Mouse (Mus musculus) small intestine, adult 2 months (tissue): ENCODE measurements around the gene Hist1h4b. TPM values are rescaled to one million over a fixed set of nuclear protein-coding genes. Genes with fewer than 3 reads are reported as not detected.
A peak's percentile ranks its signal among the peaks of the same experiment; 100 is the strongest.

Source experiments
- H3K27ac ChIP-seq: fragments of 200-500 bp; 2 replicates; pipeline ENCODE4 v1.5.1; 2012; ENCODE audit warnings: low read depth, low read length, control low read depth, inconsistent platforms; ENCODE audit not compliant: insufficient read depth
- H3K27me3 ChIP-seq: fragments of 200-500 bp; 2 replicates; pipeline ENCODE4 v1.6.1; 2012; ENCODE audit warnings: mild to moderate bottlenecking, moderate library complexity, low read length, inconsistent platforms; ENCODE audit not compliant: control insufficient read depth, insufficient read depth
- H3K36me3 ChIP-seq: fragments of 200-500 bp; 2 replicates; pipeline ENCODE4 v1.6.1; 2012; ENCODE audit warnings: mild to moderate bottlenecking, low read length, control low read depth, inconsistent platforms; ENCODE audit not compliant: control insufficient read depth, insufficient read depth
- H3K4me1 ChIP-seq: fragments of 200-500 bp; 2 replicates; pipeline ENCODE4 v1.6.1; 2012; ENCODE audit warnings: low read length, inconsistent platforms, mixed read lengths; ENCODE audit not compliant: control insufficient read depth, insufficient read depth, insufficient read length
- H3K4me3 ChIP-seq: fragments of 200-500 bp; 2 replicates; pipeline ENCODE4 v1.5.1; 2012; ENCODE audit warnings: low read depth, mild to moderate bottlenecking, control low read depth, inconsistent platforms, low read length, moderate library complexity
- CTCF ChIP-seq: fragments of 200-500 bp; IDR thresholded peaks from 2 replicates; pipeline ENCODE4 v1.5.1; 2012; ENCODE audit warnings: low read depth, mild to moderate bottlenecking, control low read depth, inconsistent platforms, low read length, moderate library complexity, mixed read lengths; ENCODE audit not compliant: insufficient replicate concordance, insufficient read length; ENCODE audit errors: extremely low read depth
- POLR2A ChIP-seq: fragments of 200-500 bp; IDR thresholded peaks from 2 replicates; pipeline ENCODE4 v1.6.1; 2012; ENCODE audit warnings: low read depth, mild to moderate bottlenecking, control low read depth, inconsistent platforms, low read length, moderate library complexity
- WGBS: fragments of 180-500 bp; shearing (Covaris S2); methylation state at CpG from one replicate; pipeline ENCODE4 v1.1.7; 2018; 5-methylcytosine and 5-hydroxymethylcytosine counted together
- polyA plus RNA-seq: library from polyadenylated mRNA; depleted of rRNA; stranded (reverse); fragments of >200 nt; gene quantifications from 2 replicates; pipeline ENCODE4 v1.2.3, GENCODE M21; 2012; rRNA removed

Gene Hist1h4b
- polyA plus RNA-seq, result 17.0 and 25.9 TPM in 2 replicates

DNA sequence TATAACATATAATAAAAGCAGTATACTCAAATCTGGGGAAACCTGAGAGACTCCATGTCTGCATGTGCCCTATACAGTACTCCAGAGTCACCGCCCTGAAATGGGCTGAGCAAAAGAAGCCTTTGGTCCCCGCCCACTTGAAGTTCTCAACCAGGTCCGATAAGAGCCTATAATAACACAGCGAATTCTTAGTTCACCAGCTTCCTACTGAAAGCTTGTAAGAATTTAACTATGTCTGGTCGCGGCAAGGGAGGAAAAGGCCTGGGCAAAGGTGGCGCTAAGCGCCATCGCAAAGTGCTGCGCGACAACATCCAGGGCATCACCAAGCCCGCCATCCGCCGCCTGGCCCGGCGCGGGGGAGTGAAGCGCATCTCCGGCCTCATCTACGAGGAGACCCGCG lies at the start of gene Hist1h4b:
Gene Hist1h4b (plus strand): TSS at position 224 of the 400 bp plus-strand sequence.
- TF ChIP-seq CTCF (no peak), POLR2A (peak; percentile 86)
- Histone ChIP-seq H3K36me3 (no peaks in the 10 kb centered on the region), H3K27me3 (no peaks in the 10 kb centered on the region), H3K4me1 (peaks cover 9% of the 10 kb centered on the region; the same call in 1 of the 2 replicates), H3K27ac (peak within 1 kb of the TSS; percentile 82), H3K4me3 (peak within 1 kb of the TSS; percentile 64)
- under 1% methylated on average over 22 of the region's 22 CpGs for WGBS

DNA sequence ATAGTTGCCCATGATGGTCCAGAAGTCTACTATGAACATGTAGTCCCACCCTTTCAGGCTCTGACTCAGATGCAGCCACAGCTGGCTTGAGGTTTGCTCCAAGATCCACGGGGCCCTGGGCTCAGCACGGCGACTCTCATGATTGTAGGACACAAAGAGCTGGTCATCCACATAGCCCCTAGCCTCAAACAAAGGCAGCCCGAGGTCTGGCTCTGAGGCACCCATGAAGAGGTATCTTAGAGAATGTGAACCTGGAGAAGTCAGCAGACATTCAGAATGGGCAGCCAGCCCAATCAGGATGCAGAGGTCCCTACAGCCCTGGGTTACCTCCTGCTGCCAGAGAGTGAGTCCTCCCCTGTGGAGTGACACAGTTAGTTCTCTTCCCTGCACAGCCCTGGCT lies 48.8 kb upstream of the Hist1h4b start:
- Histone ChIP-seq H3K4me3 (no peak overlapping the region), H3K27me3 (no peaks in the 10 kb centered on the region), H3K36me3 (no peaks in the 10 kb centered on the region), H3K27ac (no peak overlapping the region), H3K4me1 (no peaks in the 10 kb centered on the region; the same call in 1 of the 2 replicates)
- 93% methylated on average over 4 of the region's 4 CpGs for WGBS
- no peak for TF ChIP-seq POLR2A
- no peak for TF ChIP-seq CTCF

DNA sequence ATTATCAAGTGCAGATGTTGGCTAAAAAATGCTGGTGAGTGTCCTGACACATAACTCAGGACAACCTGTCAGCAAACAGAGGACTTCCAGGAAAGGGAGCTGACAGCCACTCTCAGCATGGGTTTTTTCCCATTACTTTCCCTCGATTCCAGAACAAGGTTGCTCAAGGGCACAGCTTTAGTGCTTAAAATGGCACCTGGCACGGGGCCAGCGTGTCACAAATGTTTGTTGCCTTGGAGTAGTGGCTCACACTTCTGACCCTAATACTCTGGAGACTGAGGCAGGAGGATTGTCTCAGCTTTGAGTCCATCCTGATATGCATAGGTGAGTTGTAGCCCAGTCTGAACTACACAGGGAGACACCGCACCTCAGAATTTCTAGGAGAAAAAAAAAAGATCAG lies 48.2 kb upstream of the Hist1h4b start:
- no peaks in the 10 kb centered on the region; the same call in 1 of the 2 replicates for H3K4me1 ChIP-seq
- no peaks in the 10 kb centered on the region for H3K36me3 ChIP-seq
- 57% methylated on average over 4 of the region's 4 CpGs for WGBS
- no peak for TF ChIP-seq CTCF
- TF ChIP-seq POLR2A, result no peak
- no peak overlapping the region for H3K4me3 ChIP-seq
- no peak overlapping the region for H3K27ac ChIP-seq
- H3K27me3 ChIP-seq, result no peaks in the 10 kb centered on the region

- Histone ChIP-seq H3K27ac (peak overlapping the region; percentile 61), H3K27me3 (no peaks in the 10 kb centered on the region), H3K36me3 (no peaks in the 10 kb centered on the region), H3K4me3 (peak overlapping the region; percentile 73), H3K4me1 (no peaks in the 10 kb centered on the region; the same call in 1 of the 2 replicates)
- TF ChIP-seq POLR2A (no peak), CTCF (no peak)
- 18% methylated on average over 15 of the region's 15 CpGs for WGBS
Measured at GRCm38 (mm10) chr13:23709714-23710373, 47.0 kb upstream of the Hist1h4b start.

- TF ChIP-seq POLR2A (0 out of 2 replicates have a peak, but pooled peaks have one; percentile 42), CTCF (no peak)
- peak within 1 kb of the TSS; percentile 73 for H3K4me3 ChIP-seq
- no peaks in the 10 kb centered on the region for H3K36me3 ChIP-seq
- no peaks in the 10 kb centered on the region; the same call in 1 of the 2 replicates for H3K4me1 ChIP-seq
- WGBS, result 2% methylated on average over 17 of the region's 17 CpGs
- H3K27ac ChIP-seq, result peak within 1 kb of the TSS; percentile 61
- no peaks in the 10 kb centered on the region for H3K27me3 ChIP-seq
Measured at GRCm38 (mm10) chr13:23710374-23711089, 46.3 kb upstream of the Hist1h4b start, which contains the start of gene Hfe. Gene Hfe, minus strand, starts transcription at chr13:23710854.

DNA sequence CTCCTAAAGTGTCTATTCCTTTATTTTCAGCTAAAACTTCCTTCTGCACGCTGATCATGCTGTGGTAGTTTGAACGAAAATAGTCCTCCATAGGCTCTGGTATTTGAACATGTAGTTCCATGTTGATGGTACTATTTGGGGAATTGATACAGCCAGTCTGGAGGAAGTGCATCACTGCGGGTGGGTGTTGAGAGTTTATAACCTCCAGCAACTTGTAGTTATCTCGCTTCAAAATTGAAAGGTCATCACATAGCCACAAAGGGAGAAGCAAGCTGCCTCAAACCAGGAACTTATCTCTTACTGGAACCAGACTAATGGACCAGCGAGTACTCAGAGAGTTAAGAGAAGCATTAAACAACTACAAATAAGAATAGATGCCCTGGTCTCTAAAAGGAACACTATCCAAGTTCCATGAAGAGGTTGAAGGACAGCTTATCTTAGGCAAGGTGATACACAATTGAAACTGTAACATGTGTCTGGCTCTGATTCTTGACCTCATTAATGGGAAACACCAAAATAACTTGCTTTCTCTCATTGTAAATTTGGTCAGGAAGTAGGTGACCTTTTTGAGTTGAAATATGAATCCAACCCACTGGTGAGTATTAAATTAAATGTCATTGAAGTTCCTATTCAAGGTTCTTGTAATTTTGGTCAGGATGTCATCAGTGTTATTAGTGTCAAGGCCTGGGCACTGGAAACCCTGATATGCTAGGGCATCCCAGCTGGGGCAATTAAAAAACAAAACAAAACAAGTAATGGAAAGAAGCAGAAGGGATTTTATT lies 40.4 kb upstream of the Hist1h4b start:
- TF ChIP-seq CTCF (no peak), POLR2A (no peak)
- 71% methylated on average over 5 of the region's 5 CpGs for WGBS
- no peaks in the 10 kb centered on the region for H3K4me1 ChIP-seq
- H3K27me3 ChIP-seq, result no peaks in the 10 kb centered on the region
- H3K4me3 ChIP-seq, result no peak overlapping the region
- no peak overlapping the region for H3K27ac ChIP-seq
- no peaks in the 10 kb centered on the region for H3K36me3 ChIP-seq
